19 mouse cellular contexts compared by ENCODE assay signal in genomic region chr7:132365111-132365510, GRCm38 (mm10). TPM values are rescaled to one million over a fixed set of nuclear protein-coding genes. Genes with fewer than 3 reads are reported as not detected.
DNase-seq lines count a peak whose midpoint lies in the region; ATAC-seq and TF ChIP-seq lines count a peak whose summit lies in the region.
"Had no signal": no experiment of that assay in that cellular context is flagged by ENCODE, and none has a peak within 500 bp of the region (broad histone marks: within the 10 kb centered on the region; RNA-seq: fewer than 3 reads in every experiment).

No protein-coding gene starts in this region.

- no peak overlapping the region for H3K9ac ChIP-seq in hindbrain, embryonic 12.5 days
- H3K9ac ChIP-seq: embryonic facial prominence, embryonic 12.5 days; forebrain, embryonic 15.5 days; heart, embryonic 13.5 days; hindbrain, embryonic 15.5 days; limb, embryonic 13.5 days; midbrain, embryonic 12.5 days had no signal

- H3K36me3 ChIP-seq in spleen, adult 2 months (ENCODE audit: control insufficient read depth, insufficient read depth, low read length): no peaks in the 10 kb centered on the region
- H3K36me3 ChIP-seq in hindbrain, embryonic 12.5 days: no peaks in the 10 kb centered on the region
- H3K36me3 ChIP-seq: embryonic facial prominence, embryonic 12.5 days; forebrain, embryonic 15.5 days; heart, embryonic 13.5 days; hindbrain, embryonic 15.5 days; limb, embryonic 13.5 days; midbrain, embryonic 12.5 days had no signal

- peak overlapping the region; percentile 88 for H3K27ac ChIP-seq in spleen, adult 2 months (ENCODE audit: insufficient read depth, low read length)
- H3K27ac ChIP-seq in hindbrain, embryonic 12.5 days: no peak overlapping the region
- H3K27ac ChIP-seq: embryonic facial prominence, embryonic 12.5 days; forebrain, embryonic 15.5 days; heart, embryonic 13.5 days; hindbrain, embryonic 15.5 days; limb, embryonic 13.5 days; macrophage; midbrain, embryonic 12.5 days had no signal

- H3K4me2 ChIP-seq in hindbrain, embryonic 12.5 days (replicated peaks): no peak overlapping the region
- H3K4me2 ChIP-seq: embryonic facial prominence, embryonic 12.5 days; forebrain, embryonic 15.5 days; heart, embryonic 13.5 days; hindbrain, embryonic 15.5 days; limb, embryonic 13.5 days; midbrain, embryonic 12.5 days had no signal

- H3K4me3 ChIP-seq in spleen, adult 2 months (ENCODE audit: extremely low read depth, insufficient read depth, insufficient read length): peak overlapping the region; percentile 61
- no peak overlapping the region for H3K4me3 ChIP-seq in hindbrain, embryonic 12.5 days
- H3K4me3 ChIP-seq: embryonic facial prominence, embryonic 12.5 days; forebrain, embryonic 15.5 days; heart, embryonic 13.5 days; hindbrain, embryonic 15.5 days; limb, embryonic 13.5 days; midbrain, embryonic 12.5 days had no signal

- TF ChIP-seq POLR2A in spleen, adult 2 months (IDR thresholded peaks at IDR 0.05; ENCODE audit: low read depth, low read length): no peak

- peak; percentile 39 for ATAC-seq in activated CD4-positive, CD25-positive, alpha-beta regulatory T cell, adult 4 months
- ATAC-seq in megakaryocyte-erythroid progenitor cell, adult 5-6 weeks (replicated peaks; ENCODE audit: low FRiP score, low TSS enrichment, poor library complexity, severe bottlenecking): peak; percentile 52
- no peak for ATAC-seq in erythroid progenitor cell, adult 5-6 weeks (replicated peaks; ENCODE audit: low FRiP score, poor library complexity, severe bottlenecking)
- ATAC-seq in hindbrain, embryonic 12.5 days (ENCODE audit: low FRiP score): no peak
- ATAC-seq: forebrain, embryonic 15.5 days; intestine, postnatal 0 days had no signal

- 29% methylated on average over 5 of the region's 5 CpGs for WGBS in spleen, adult 2 months
- WGBS in hindbrain, embryonic 12.5 days: 87% methylated on average over 5 of the region's 5 CpGs

- H3K4me1 ChIP-seq in spleen, adult 2 months (ENCODE audit: control insufficient read depth, insufficient read depth, insufficient read length): peaks cover 18% of the 10 kb centered on the region; the same call in 1 of the 2 replicates
- no peaks in the 10 kb centered on the region for H3K4me1 ChIP-seq in hindbrain, embryonic 12.5 days
- H3K4me1 ChIP-seq: embryonic facial prominence, embryonic 12.5 days; midbrain, embryonic 12.5 days had no signal

- no peaks in the 10 kb centered on the region for H3K27me3 ChIP-seq in spleen, adult 2 months (ENCODE audit: control insufficient read depth, insufficient read depth, low read length)
- H3K27me3 ChIP-seq in hindbrain, embryonic 12.5 days: no peaks in the 10 kb centered on the region
- H3K27me3 ChIP-seq: embryonic facial prominence, embryonic 12.5 days; forebrain, embryonic 15.5 days; heart, embryonic 13.5 days; hindbrain, embryonic 15.5 days had no signal

- no peaks in the 10 kb centered on the region for H3K9me3 ChIP-seq in hindbrain, embryonic 12.5 days (replicated peaks)
- H3K9me3 ChIP-seq: embryonic facial prominence, embryonic 12.5 days; forebrain, embryonic 15.5 days; heart, embryonic 13.5 days; hindbrain, embryonic 15.5 days had no signal

- TF ChIP-seq CTCF in spleen, adult 2 months (IDR thresholded peaks at IDR 0.05; ENCODE audit: extremely low read depth, insufficient read depth, insufficient read length, insufficient replicate concordance): no peak

- no peak for DNase-seq in spleen, adult 2 months (ENCODE audit: low read depth in 1 of 2, low spot score in 2 of 2)
- no peak for DNase-seq in spleen, postnatal 10 days (ENCODE audit: low spot score in 2 of 2)
- DNase-seq in adrenal gland, postnatal 10 days: no peak
- DNase-seq: cerebellum, adult 9-11 months; gastrocnemius, postnatal 14 days; heart, postnatal 36 days; lung, adult 18-20 months had no signal

RNA-seq across cellular contexts. Expression of gene Chst15, which starts 48.1 kb away (rescaled TPM):
- polyA plus RNA-seq in spleen, adult 2 months (2012; rRNA removed): 25.9 and 27.9 TPM in 2 replicates
- polyA plus RNA-seq in activated CD4-positive, CD25-positive, alpha-beta regulatory T cell, adult 4 months (2017; shearing (Covaris generic)): 1 to 10 TPM; 2.1 to 4.0 TPM
- 16.0 and 18.4 TPM in 2 replicates for total RNA-seq in megakaryocyte-erythroid progenitor cell, adult 5-6 weeks (2014; fragmentation: Nextera tagmentation)
- 11.0 and 13.8 TPM in 2 replicates for total RNA-seq in megakaryocyte-erythroid progenitor cell, adult 5-6 weeks (2017)
- 10 to 100 TPM; 39.3 to 40.3 TPM for total RNA-seq in adrenal gland, postnatal 10 days (2021)
- 7.9 and 8.0 TPM in 2 replicates for total RNA-seq in erythroid progenitor cell, adult 5-6 weeks (2015; ENCODE audit: low replicate concordance)
- total RNA-seq in erythroid progenitor cell, adult 5-6 weeks (2017; ENCODE audit: low replicate concordance): 3.6 and 3.8 TPM in 2 replicates
- polyA plus RNA-seq in hindbrain, embryonic 12.5 days (2016; fragmentation: Nextera tagmentation; extraction: Ambion mirVana): 28.6 and 29.8 TPM in 2 replicates

Comparison
In these comparisons a context has a peak if more than half of its experiments do, and no peak if none do; other contexts are left out.
1. ATAC-seq: peak in activated CD4-positive, CD25-positive, alpha-beta regulatory T cell, adult 4 months (single experiment) and megakaryocyte-erythroid progenitor cell, adult 5-6 weeks (single experiment); none in erythroid progenitor cell, adult 5-6 weeks (single experiment) and hindbrain, embryonic 12.5 days (single experiment).